Mouse (Mus musculus) CH12.LX (cell line): Measurements from ENCODE around the gene Sgsm3. TPM values are rescaled to one million over a fixed set of nuclear protein-coding genes. Genes with fewer than 3 reads are reported as not detected.

Source experiments
- DNase-seq: peaks from one replicate; pipeline ENCODE4 v3.0.0-alpha.2; 2013; ENCODE audit errors: extremely low read depth
- H3K27ac ChIP-seq: 2 replicates; pipeline ENCODE4 v1.5.1; 2012; ENCODE audit warnings: low read depth, mild to moderate bottlenecking, control low read depth, moderate library complexity; ENCODE audit not compliant: insufficient read depth
- H3K27me3 ChIP-seq: replicated peaks from 2 replicates; pipeline ENCODE3; 2012; ENCODE audit warnings: inconsistent platforms
- H3K36me3 ChIP-seq, 2 experiments: replicated peaks in 1 of 2; 2 replicates each; pipeline versions ENCODE3 to v1.6.1; 2012; ENCODE audit warnings: inconsistent platforms in 1 of 2, low read length in 1 of 2, mild to moderate bottlenecking in 1 of 2, mixed read lengths in 1 of 2, moderate library complexity in 1 of 2; ENCODE audit not compliant: control insufficient read depth in 1 of 2, insufficient read depth in 1 of 2
- H3K4me1 ChIP-seq, 2 experiments: 2 replicates each; pipeline ENCODE4 v1.6.1; 2012; ENCODE audit warnings: inconsistent platforms in 1 of 2, moderate library complexity in 1 of 2; ENCODE audit not compliant: insufficient read depth in 2 of 2, control insufficient read depth in 1 of 2
- H3K4me2 ChIP-seq: 2 replicates; pipeline ENCODE4 v1.6.1; 2012; ENCODE audit warnings: low read depth, mild to moderate bottlenecking, control low read depth; ENCODE audit not compliant: poor library complexity, insufficient read depth, severe bottlenecking
- H3K4me3 ChIP-seq, 3 experiments: fragments of 150-350 bp in 1 of 3; sonication (generic) in 1 of 3; replicated peaks in 1 of 3; 2 replicates each; pipeline versions ENCODE3 to v1.5.1; 2011 to 2012; ENCODE audit warnings: low read depth in 2 of 3, low read length in 2 of 3, mild to moderate bottlenecking in 2 of 3, moderate library complexity in 2 of 3, control low read depth in 1 of 3, improper control_type of control experiment in 1 of 3, inconsistent platforms in 1 of 3, mixed read lengths in 1 of 3; ENCODE audit not compliant: poor library complexity in 1 of 3
- H3K79me2 ChIP-seq: replicated peaks from 2 replicates; pipeline ENCODE4 v1.6.1; 2012; ENCODE audit warnings: mild to moderate bottlenecking, moderate library complexity; ENCODE audit not compliant: control insufficient read depth, poor library complexity, insufficient read depth, severe bottlenecking; ENCODE audit errors: extremely low read depth
- H3K9ac ChIP-seq: 2 replicates; pipeline ENCODE4 v1.6.1; 2012; ENCODE audit warnings: low read depth, mild to moderate bottlenecking, control low read depth, moderate library complexity; ENCODE audit not compliant: insufficient read depth
- H3K9me3 ChIP-seq: replicated peaks from 2 replicates; pipeline ENCODE3; 2012; ENCODE audit warnings: low read length, inconsistent platforms, mixed read lengths
- CHD1 ChIP-seq: IDR thresholded peaks from 2 replicates; pipeline ENCODE4 v1.6.1; 2012; ENCODE audit warnings: low read depth, low read length, improper control_type of control experiment, inconsistent platforms
- E2F4 ChIP-seq: IDR thresholded peaks from 2 replicates; pipeline ENCODE4 v1.6.1; 2011; ENCODE audit warnings: low read depth, low read length, improper control_type of control experiment; ENCODE audit not compliant: insufficient replicate concordance
- ELF1 ChIP-seq: IDR thresholded peaks from 2 replicates; pipeline ENCODE4 v1.6.1; 2014; ENCODE audit warnings: low read depth, mild to moderate bottlenecking, inconsistent platforms, low read length, improper control_type of control experiment
- ETS1 ChIP-seq: conservative IDR thresholded peaks from 2 replicates; pipeline ENCODE4 v1.6.1; 2012; ENCODE audit warnings: low read depth, mild to moderate bottlenecking, inconsistent platforms, low read length, improper control_type of control experiment, moderate library complexity
- GABPA ChIP-seq: IDR thresholded peaks from 2 replicates; pipeline ENCODE4 v1.6.1; 2012; ENCODE audit warnings: low read depth, low read length, improper control_type of control experiment, inconsistent platforms; ENCODE audit not compliant: insufficient replicate concordance
- HCFC1 ChIP-seq: IDR thresholded peaks from 2 replicates; pipeline ENCODE4 v1.6.1; 2012; ENCODE audit warnings: low read depth, mild to moderate bottlenecking, inconsistent platforms, low read length, improper control_type of control experiment
- IRF4 ChIP-seq: IDR thresholded peaks from 2 replicates; pipeline ENCODE4 v1.6.1; 2014; ENCODE audit warnings: low read depth, mild to moderate bottlenecking, inconsistent platforms, low read length, improper control_type of control experiment
- JUN ChIP-seq: IDR thresholded peaks from 2 replicates; pipeline ENCODE4 v1.6.1; 2011; ENCODE audit warnings: low read depth, mild to moderate bottlenecking, low read length, improper control_type of control experiment, moderate library complexity; ENCODE audit not compliant: insufficient read depth
- JUND ChIP-seq: conservative IDR thresholded peaks from 2 replicates; pipeline ENCODE4 v1.6.1; 2011; ENCODE audit warnings: low read depth, low read length, improper control_type of control experiment
- KAT2A ChIP-seq: IDR thresholded peaks from 2 replicates; pipeline ENCODE4 v1.6.1; 2012; ENCODE audit warnings: low read length, improper control_type of control experiment, inconsistent platforms; ENCODE audit not compliant: insufficient replicate concordance
- MAFK ChIP-seq: IDR thresholded peaks from 2 replicates; pipeline ENCODE4 v1.6.1; 2011; ENCODE audit warnings: low read length, improper control_type of control experiment; ENCODE audit not compliant: insufficient replicate concordance
- MAZ ChIP-seq: IDR thresholded peaks from 2 replicates; pipeline ENCODE4 v1.6.1; 2012; ENCODE audit warnings: low read depth, mild to moderate bottlenecking, inconsistent platforms, low read length, improper control_type of control experiment, moderate library complexity
- MEF2A ChIP-seq: IDR thresholded peaks from 2 replicates; pipeline ENCODE4 v1.6.1; 2014; ENCODE audit warnings: low read depth, mild to moderate bottlenecking, inconsistent platforms, low read length, improper control_type of control experiment, borderline replicate concordance
- MXI1 ChIP-seq: IDR thresholded peaks from 2 replicates; pipeline ENCODE4 v1.6.1; 2011; ENCODE audit warnings: mild to moderate bottlenecking, low read depth, low read length, improper control_type of control experiment
- NELFE ChIP-seq: IDR thresholded peaks from 2 replicates; pipeline ENCODE4 v1.6.1; 2011; ENCODE audit warnings: low read depth, low read length, improper control_type of control experiment
- NRF1 ChIP-seq: IDR thresholded peaks from 2 replicates; pipeline ENCODE4 v1.6.1; 2014; ENCODE audit warnings: low read depth, mild to moderate bottlenecking, inconsistent platforms, low read length, improper control_type of control experiment, moderate library complexity
- POLR2A ChIP-seq: IDR thresholded peaks from 2 replicates; pipeline ENCODE4 v1.6.1; 2011; ENCODE audit warnings: low read depth, mild to moderate bottlenecking, improper control_type of control experiment, low read length
- POLR2AphosphoS2 ChIP-seq: IDR thresholded peaks from 2 replicates; pipeline ENCODE4 v1.6.1; 2011; ENCODE audit warnings: low read depth, low read length, improper control_type of control experiment
- RAD21 ChIP-seq: IDR thresholded peaks from 2 replicates; pipeline ENCODE4 v1.6.1; 2011; ENCODE audit warnings: low read depth, mild to moderate bottlenecking, low read length, improper control_type of control experiment, moderate library complexity
- SIN3A ChIP-seq: IDR thresholded peaks from 2 replicates; pipeline ENCODE4 v1.6.1; 2012; ENCODE audit warnings: low read length, improper control_type of control experiment, inconsistent platforms
- SMC3 ChIP-seq: IDR thresholded peaks from 2 replicates; pipeline ENCODE4 v1.6.1; 2011; ENCODE audit warnings: low read depth, low read length, improper control_type of control experiment
- TBP ChIP-seq: conservative IDR thresholded peaks from 2 replicates; pipeline ENCODE4 v1.6.1; 2011; ENCODE audit warnings: low read depth, low read length, improper control_type of control experiment
- TCF12 ChIP-seq: IDR thresholded peaks from 2 replicates; pipeline ENCODE4 v1.6.1; 2014; ENCODE audit warnings: low read depth, mild to moderate bottlenecking, inconsistent platforms, low read length, improper control_type of control experiment
- UBTF ChIP-seq: IDR thresholded peaks from 2 replicates; pipeline ENCODE4 v1.6.1; 2012; ENCODE audit warnings: low read depth, mild to moderate bottlenecking, inconsistent platforms, low read length, improper control_type of control experiment, moderate library complexity
- USF1 ChIP-seq: IDR thresholded peaks from 2 replicates; pipeline ENCODE4 v1.6.1; 2014; ENCODE audit warnings: low read depth, mild to moderate bottlenecking, inconsistent platforms, low read length, improper control_type of control experiment
- USF2 ChIP-seq: conservative IDR thresholded peaks from 2 replicates; pipeline ENCODE4 v1.6.1; 2011; ENCODE audit warnings: low read depth, low read length, improper control_type of control experiment
- ZNF384 ChIP-seq: IDR thresholded peaks from 2 replicates; pipeline ENCODE4 v1.6.1; 2012; ENCODE audit warnings: low read depth, low read length, improper control_type of control experiment, inconsistent platforms
- dilution Hi-C: fragments of 300-500 bp; cut with MboI; formaldehyde crosslinking; loops from 2 replicates; pipeline ENCODE4 v1.14.3; 2020; ENCODE audit warnings: low sequenced_read_pairs; ENCODE audit not compliant: extremely low pct_unique_long_range_greater_than_20kb, extremely low pct_ligation_motif_present
- in situ Hi-C: fragments of 300-500 bp; cut with MboI; formaldehyde crosslinking; loops from 3 replicates; pipeline ENCODE4 v1.14.3; 2019; ENCODE audit warnings: low sequenced_read_pairs, low pct_ligation_motif_present, low pct_unique_long_range_greater_than_20kb, mixed read lengths
- polyA plus RNA-seq: library from polyadenylated mRNA; unstranded; fragments of >175 nt; gene quantifications from 2 replicates; pipeline ENCODE4 v1.2.1, GENCODE M21; 2012; ENCODE audit warnings: low read depth; ENCODE audit not compliant: insufficient read length
- total RNA-seq, 2 experiments: library from RNA; depleted of rRNA; stranded (reverse); fragments of 300-350 nt in 1 of 2; fragments of >200 nt in 1 of 2; gene quantifications; 2 replicates each; pipeline ENCODE4 v1.2.3; 2012 to 2014

Gene Sgsm3
- total and polyA plus RNA-seq, 3 experiments: 14.4 to 25.5 (median 15.0) TPM

- TF ChIP-seq KAT2A: no peak
- no peak for TF ChIP-seq GABPA
- no peak for TF ChIP-seq TCF12
- TF ChIP-seq IRF4: no peak
- no peak for TF ChIP-seq MAZ
- TF ChIP-seq HCFC1: no peak
- no peak for TF ChIP-seq RAD21
- TF ChIP-seq JUND: no peak
- TF ChIP-seq USF2: no peak
- TF ChIP-seq JUN: no peak
- no peak for TF ChIP-seq SMC3
- no peak for TF ChIP-seq NRF1
- no peak for TF ChIP-seq POLR2AphosphoS2
- TF ChIP-seq ETS1: no peak
- no peak for TF ChIP-seq MEF2A
- no peak for TF ChIP-seq CHD1
- TF ChIP-seq SIN3A: no peak
- no peak overlapping the region for H3K27ac ChIP-seq
- no peak for DNase-seq
- H3K27me3 ChIP-seq: no peaks in the 10 kb centered on the region
- no peak overlapping the region for H3K4me3 ChIP-seq
- no peak overlapping the region for H3K9ac ChIP-seq
- peaks cover 0 to 2% of the 10 kb centered on the region in 2 experiments for H3K36me3 ChIP-seq
- in situ Hi-C loops: no loop called here
- no peak overlapping the region for H3K4me2 ChIP-seq
- peaks cover 4% of the 10 kb centered on the region; the same call in 1 of the 2 replicates for H3K79me2 ChIP-seq
- peaks cover 2 to 21% of the 10 kb centered on the region in 2 experiments; a peak in 3 of 4 replicates for H3K4me1 ChIP-seq
- dilution Hi-C loops: no loop called here
- no peaks in the 10 kb centered on the region for H3K9me3 ChIP-seq
Observed at GRCm38 (mm10) chr15:80981176-80981575, 3.6 kb downstream of the Sgsm3 start.

GRCm38 (mm10) chr15:80983264-80983663, 5.7 kb downstream of the Sgsm3 start:
- H3K9me3 ChIP-seq: no peaks in the 10 kb centered on the region
- H3K36me3 ChIP-seq: peaks cover 0 to 2% of the 10 kb centered on the region in 2 experiments
- no peak overlapping the region for H3K27ac ChIP-seq
- no peak for DNase-seq
- H3K27me3 ChIP-seq: no peaks in the 10 kb centered on the region
- H3K4me3 ChIP-seq: no peak overlapping the region
- dilution Hi-C loops (no loop called here), in situ Hi-C loops (no loop called here)
- TF ChIP-seq UBTF (no peak), USF1 (no peak), E2F4 (no peak), POLR2A (no peak), ELF1 (no peak), JUN (no peak), NELFE (no peak), MXI1 (no peak), MAFK (no peak), RAD21 (no peak), ZNF384 (no peak), ETS1 (no peak), TCF12 (no peak), TBP (no peak), HCFC1 (no peak)
- H3K79me2 ChIP-seq: peaks cover 2% of the 10 kb centered on the region; the same call in 1 of the 2 replicates
- no peak overlapping the region for H3K4me2 ChIP-seq
- H3K9ac ChIP-seq: no peak overlapping the region
- peaks cover 2 to 12% of the 10 kb centered on the region in 2 experiments; a peak in 3 of 4 replicates for H3K4me1 ChIP-seq
